ENCODE assay signal across 17 mouse cellular contexts in genomic region chr19:32717590-32717989, GRCm38 (mm10). TPM values are rescaled to one million over a fixed set of nuclear protein-coding genes. Genes with fewer than 3 reads are reported as not detected.
A peak's percentile ranks its signal among the peaks of the same experiment; 100 is the strongest.
DNase-seq lines count a peak whose midpoint lies in the region; ATAC-seq and TF ChIP-seq lines count a peak whose summit lies in the region.
"Had no signal": no experiment of that assay in that cellular context is flagged by ENCODE, and none has a peak within 500 bp of the region (broad histone marks: within the 10 kb centered on the region; RNA-seq: fewer than 3 reads in every experiment).

No protein-coding gene starts in this region.

- H3K9ac ChIP-seq in lung, embryonic 14.5 days = no peak overlapping the region
- no peak overlapping the region for H3K9ac ChIP-seq in ES-E14 (ENCODE audit: insufficient read depth, low read depth, low read length, poor library complexity, severe bottlenecking)
- H3K9ac ChIP-seq: heart, embryonic 13.5 days; hindbrain, embryonic 13.5 days; limb, embryonic 12.5 days; neural tube, embryonic 13.5 days had no signal

- WGBS in lung, embryonic 14.5 days = 54% methylated on average over 3 of the region's 3 CpGs
- 41% methylated on average over 3 of the region's 3 CpGs for WGBS in lung, adult 2 months

- no peak overlapping the region for H3K4me3 ChIP-seq in gastrocnemius, adult 2 months
- no peak overlapping the region for H3K4me3 ChIP-seq in lung, embryonic 14.5 days (ENCODE audit: low read depth, low read length)
- no peak overlapping the region for H3K4me3 ChIP-seq in lung, adult 2 months (replicated peaks; ENCODE audit: extremely low read depth, low read depth, low read length)
- H3K4me3 ChIP-seq in ES-E14 (ENCODE audit: insufficient read depth in 1 of 2, low read depth in 1 of 2, low read length in 2 of 2, poor library complexity in 1 of 2, severe bottlenecking in 1 of 2) = no peak overlapping the region
- H3K4me3 ChIP-seq: heart, embryonic 13.5 days; hindbrain, embryonic 13.5 days; limb, embryonic 12.5 days; neural tube, embryonic 13.5 days had no signal

- no peak overlapping the region for H3K4me2 ChIP-seq in lung, embryonic 14.5 days
- H3K4me2 ChIP-seq: heart, embryonic 13.5 days; hindbrain, embryonic 13.5 days; limb, embryonic 12.5 days; neural tube, embryonic 13.5 days had no signal

- TF ChIP-seq POLR2A in lung, adult 2 months (IDR thresholded peaks at IDR 0.05; ENCODE audit: borderline replicate concordance, extremely low read depth, low read depth, low read length) = no peak

- no peaks in the 10 kb centered on the region; the same call in 1 of the 2 replicates for H3K9me3 ChIP-seq in lung, embryonic 14.5 days (ENCODE audit: low read depth, low read length)
- H3K9me3 ChIP-seq in ES-E14 (ENCODE audit: control insufficient read depth, insufficient read depth, low read depth, low read length) = no peaks in the 10 kb centered on the region
- H3K9me3 ChIP-seq: heart, embryonic 13.5 days; hindbrain, embryonic 13.5 days; limb, embryonic 12.5 days; neural tube, embryonic 13.5 days had no signal

- in situ Hi-C loops in ES-E14 (cut with MboI; ENCODE audit: low sequenced_read_pairs in 2 of 2, unreplicated experiment in 2 of 2) = loop anchor here (5.0 to 25.0 kb wide), 3 partner anchors 510 to 645 kb away; no protein-coding TSS in a partner anchor

- H3K27ac ChIP-seq in gastrocnemius, adult 2 months = no peak overlapping the region
- H3K27ac ChIP-seq in lung, embryonic 14.5 days (ENCODE audit: low read depth) = no peak overlapping the region
- H3K27ac ChIP-seq in ES-E14 (ENCODE audit: insufficient read depth, low read depth, low read length, poor library complexity, severe bottlenecking) = no peak overlapping the region
- H3K27ac ChIP-seq: heart, embryonic 13.5 days; hindbrain, embryonic 13.5 days; limb, embryonic 12.5 days; neural tube, embryonic 13.5 days had no signal

- ATAC-seq in lung, embryonic 14.5 days (ENCODE audit: insufficient read depth) = no peak
- ATAC-seq: activated CD4-positive, CD25-positive, alpha-beta regulatory T cell, adult 4 months had no signal

- intact Hi-C loops in gastrocnemius, adult 2 months (cut with DNase I) = no loop called here
- intact Hi-C loops in gastrocnemius, postnatal 36 days (cut with DNase I) = loop anchor here (5.0 to 10.0 kb wide), 2 partner anchors 237 to 650 kb away; no protein-coding TSS in a partner anchor

- DNase-seq in gastrocnemius, adult 2 months = no peak
- no peak for DNase-seq in gastrocnemius, postnatal 36 days
- peak; percentile 39 for DNase-seq in lung, embryonic 14.5 days
- no peak for DNase-seq in lung, adult 2 months
- no peak for DNase-seq in ES-E14 (ENCODE audit: low read depth, low spot score)
- DNase-seq in induced T-regulatory cell, adult 2 months (ENCODE audit: low read depth) = peak; percentile 29
- DNase-seq in thymus, postnatal 14 days = no peak
- no peak for DNase-seq in urinary bladder, postnatal 10 days (ENCODE audit: low spot score)
- DNase-seq: cerebellum, adult 9-10 months; layer of hippocampus, adult 9-11 months; lung, postnatal 10 days; thymus, adult 18-20 months had no signal

- H3K4me1 ChIP-seq in lung, embryonic 14.5 days (ENCODE audit: insufficient read depth) = no peaks in the 10 kb centered on the region
- H3K4me1 ChIP-seq in lung, adult 2 months (ENCODE audit: control insufficient read depth, insufficient read depth, low read length) = no peaks in the 10 kb centered on the region; the same call in 1 of the 2 replicates
- H3K4me1 ChIP-seq in ES-E14 (ENCODE audit: control insufficient read depth in 2 of 2, insufficient read depth in 2 of 2, low read length in 2 of 2, poor library complexity in 1 of 2) = no peaks in the 10 kb centered on the region
- H3K4me1 ChIP-seq: limb, embryonic 12.5 days had no signal

- H3K36me3 ChIP-seq in lung, embryonic 14.5 days (ENCODE audit: insufficient read depth) = no peaks in the 10 kb centered on the region
- H3K36me3 ChIP-seq in ES-E14 (ENCODE audit: control insufficient read depth, insufficient read depth, low read length, poor library complexity, severe bottlenecking) = no peaks in the 10 kb centered on the region
- H3K36me3 ChIP-seq: heart, embryonic 13.5 days; hindbrain, embryonic 13.5 days; limb, embryonic 12.5 days; neural tube, embryonic 13.5 days had no signal

- no peaks in the 10 kb centered on the region for H3K27me3 ChIP-seq in lung, embryonic 14.5 days (ENCODE audit: insufficient read depth, low read length)
- H3K27me3 ChIP-seq: heart, embryonic 13.5 days; hindbrain, embryonic 13.5 days; limb, embryonic 12.5 days; neural tube, embryonic 13.5 days had no signal

- TF ChIP-seq CTCF in gastrocnemius, adult 2 months (IDR thresholded peaks at IDR 0.05) = peak; percentile 26; the same call in 1 of the 2 replicates
- TF ChIP-seq CTCF in lung, embryonic 14.5 days (IDR thresholded peaks at IDR 0.05; ENCODE audit: low read depth) = peak; percentile 25; the same call in 1 of the 2 replicates
- TF ChIP-seq CTCF in lung, adult 2 months (IDR thresholded peaks at IDR 0.05; ENCODE audit: insufficient read depth, low read length) = no peak

TF ChIP-seq in ES-E14, 5 proteins besides CTCF, POLR2A, EP300 and RAD21:
- TF ChIP-seq ZC3H11A (IDR thresholded peaks at IDR 0.05; ENCODE audit: borderline replicate concordance, low read depth, low read length) (no peak), HCFC1 (IDR thresholded peaks at IDR 0.05; ENCODE audit: borderline replicate concordance, insufficient read depth, low read length) (no peak), ZNF384 (IDR thresholded peaks at IDR 0.05; ENCODE audit: low read depth, low read length) (peak; percentile 54; the same call in 1 of the 2 replicates)

RNA-seq across cellular contexts. Expression of gene Atad1, which starts 22.0 kb away (rescaled TPM):
- 10 to 100 TPM; 55.3 to 71.6 TPM for total RNA-seq in gastrocnemius, adult 2 months (2021)
- 10 to 100 TPM; 50.7 to 53.3 TPM for total RNA-seq in gastrocnemius, postnatal 36 days (2021)
- 66.9 and 67.6 TPM in 2 replicates for polyA plus RNA-seq in lung, embryonic 14.5 days (2014; fragmentation: Nextera tagmentation; extraction: Ambion mirVana)
- polyA plus RNA-seq in lung, adult 2 months (2012; rRNA removed) = 8.9 and 14.0 TPM in 2 replicates
- 84.9 and 99.0 TPM in 2 replicates for total RNA-seq in ES-E14 (2012; rRNA removed)

RNA-seq across cellular contexts. Expression of gene Pten, which starts 39.7 kb away (rescaled TPM):
- total RNA-seq in gastrocnemius, adult 2 months (2021) = 10 to 100 TPM; 35.2 to 36.9 TPM
- total RNA-seq in gastrocnemius, postnatal 36 days (2021) = 10 to 100 TPM; 31.3 to 32.0 TPM
- polyA plus RNA-seq in lung, embryonic 14.5 days (2014; fragmentation: Nextera tagmentation; extraction: Ambion mirVana) = 14.9 and 15.4 TPM in 2 replicates
- polyA plus RNA-seq in lung, adult 2 months (2012; rRNA removed) = 16.8 and 20.2 TPM in 2 replicates
- total RNA-seq in ES-E14 (2012; rRNA removed) = 70.8 and 76.5 TPM in 2 replicates

Comparison
In these comparisons a context has a peak if more than half of its experiments do, and no peak if none do; other contexts are left out.
1. DNase-seq: peak in lung, embryonic 14.5 days (single experiment) and induced T-regulatory cell, adult 2 months (single experiment); none in gastrocnemius, adult 2 months (single experiment), gastrocnemius, postnatal 36 days (0 of 2), lung, adult 2 months (single experiment), ES-E14 (single experiment), thymus, postnatal 14 days (single experiment) and urinary bladder, postnatal 10 days (single experiment).